Mouse (Mus musculus): ENCODE measurements around the gene Olfr1411.

DNA sequence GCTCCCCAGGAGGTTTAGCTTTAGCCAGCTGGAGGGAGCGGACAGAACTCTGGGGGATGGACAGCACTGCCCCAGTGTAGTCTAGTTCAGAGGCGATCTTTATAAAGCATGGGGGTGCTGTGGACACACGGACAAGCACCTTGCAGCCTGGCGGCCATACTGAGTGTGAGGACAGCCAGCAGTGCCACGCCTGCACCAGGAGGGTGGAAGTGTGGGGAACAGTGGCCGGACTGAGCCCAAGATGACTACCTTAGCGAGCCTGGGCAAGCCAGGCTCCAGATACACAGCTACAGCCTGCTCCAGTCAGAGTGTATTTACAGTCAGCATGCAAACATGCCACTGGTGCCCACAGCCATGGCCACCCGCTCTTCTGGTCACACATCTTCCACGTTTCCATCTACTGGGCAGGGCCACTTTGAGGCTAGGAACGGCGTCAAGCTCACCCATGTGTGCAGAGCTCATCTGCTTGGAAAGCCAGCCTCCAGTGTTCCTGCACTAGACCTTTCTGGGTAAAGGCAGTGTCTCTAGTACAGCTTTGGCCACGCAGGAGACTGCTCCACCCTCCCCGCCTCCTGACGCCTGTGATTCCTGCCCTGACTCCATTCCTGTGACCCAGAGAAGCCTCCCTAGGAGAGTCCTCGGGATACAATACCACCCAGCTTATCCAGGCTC lies 43.4 kb downstream of the Olfr1411 start:
- no peak for TF ChIP-seq CTCF (IDR thresholded peaks at IDR 0.05; ENCODE audit: extremely low read depth, insufficient read depth, low read length)
- no peak for TF ChIP-seq POLR2A (IDR thresholded peaks at IDR 0.05; ENCODE audit: extremely low read depth, insufficient read depth, low read length)

All from cortical plate, adult 2 months (tissue).